Mouse (Mus musculus) lung, adult 2 months (tissue): Measurements from ENCODE around the gene Mttp.

ENCODE experiments used
- CTCF ChIP-seq: fragments of 200-500 bp; IDR thresholded peaks from 2 replicates; pipeline ENCODE4 v1.5.1; 2011; ENCODE audit warnings: mild to moderate bottlenecking, low read length, control low read depth; ENCODE audit not compliant: insufficient read depth
- POLR2A ChIP-seq: fragments of 200-500 bp; IDR thresholded peaks from 2 replicates; pipeline ENCODE4 v1.6.1; 2011; ENCODE audit warnings: low read depth, mild to moderate bottlenecking, control low read depth, low read length, borderline replicate concordance; ENCODE audit errors: extremely low read depth

DNA sequence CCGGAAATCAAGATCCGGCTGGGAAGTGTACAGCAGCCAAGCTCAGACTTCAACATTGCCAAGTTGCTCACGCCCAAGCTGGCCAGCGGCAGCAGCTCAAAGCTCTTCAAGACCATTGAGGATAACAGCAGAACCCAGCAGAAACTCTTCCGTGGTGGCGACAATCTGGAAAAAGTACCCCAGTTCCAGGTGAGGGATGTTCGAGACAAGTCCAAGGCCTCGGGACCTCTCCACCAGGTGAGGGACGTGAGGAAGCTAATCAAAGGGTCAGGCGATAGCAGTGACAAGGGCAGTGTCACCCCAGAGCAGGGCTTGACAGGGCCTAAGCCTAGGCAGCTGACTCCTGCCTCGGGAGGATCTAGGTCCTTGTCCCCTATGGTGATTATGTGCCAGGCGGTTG is 76.7 kb downstream of the Mttp start:
- TF ChIP-seq POLR2A (no peak), CTCF (no peak)
